Mouse (Mus musculus) stomach, postnatal 0 days (tissue): Measurements from ENCODE around the gene Cend1.

Experiments
- CTCF ChIP-seq: IDR thresholded peaks from 2 replicates; pipeline ENCODE4 v1.5.1; 2016; ENCODE audit warnings: antibody characterized with exemption, low read depth, mild to moderate bottlenecking, moderate library complexity
- EP300 ChIP-seq: optimal IDR thresholded peaks from 2 replicates; pipeline ENCODE3; 2016; ENCODE audit warnings: antibody characterized with exemption

DNA sequence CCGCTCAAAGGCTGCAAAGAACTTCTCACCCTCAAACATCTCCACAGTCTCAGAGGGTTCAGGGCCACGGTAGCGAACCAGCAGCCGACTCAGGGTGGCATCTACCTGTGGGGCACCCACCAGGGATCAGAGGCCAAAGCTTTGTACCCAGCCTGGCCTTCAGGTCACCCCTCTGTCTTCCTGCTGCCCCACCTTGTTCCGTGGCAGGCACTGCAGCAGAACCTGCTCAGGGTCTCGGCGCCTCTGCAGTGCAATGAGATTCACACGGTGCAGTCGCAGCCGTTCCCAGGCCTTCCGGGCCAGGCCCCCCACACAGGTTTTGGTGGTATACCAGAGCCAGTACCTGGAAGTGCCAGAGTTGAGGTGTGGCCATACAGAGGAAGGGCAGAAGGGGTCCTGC, 10.5 kb upstream of the Cend1 start:
- TF ChIP-seq CTCF (no peak), EP300 (no peak)
